In genomic region chr11:33787362-33787761, GRCm38 (mm10) we compare ENCODE assay signal across 8 mouse cellular contexts.
DNase-seq lines count a peak whose midpoint lies in the region; ATAC-seq and TF ChIP-seq lines count a peak whose summit lies in the region.

No protein-coding gene starts in this region.

- H3K4me2 ChIP-seq in kidney, embryonic 16.5 days (replicated peaks; ENCODE audit: low read depth, low read length): no peak overlapping the region
- no peak overlapping the region for H3K4me2 ChIP-seq in midbrain, embryonic 14.5 days (ENCODE audit: low read length)

- H3K27ac ChIP-seq in kidney, embryonic 16.5 days (ENCODE audit: low read length): no peak overlapping the region
- no peak overlapping the region for H3K27ac ChIP-seq in midbrain, embryonic 14.5 days (replicated peaks; ENCODE audit: low read depth, low read length)

- no peak overlapping the region for H3K4me3 ChIP-seq in kidney, embryonic 16.5 days (ENCODE audit: low read length)
- H3K4me3 ChIP-seq in midbrain, embryonic 14.5 days (replicated peaks; ENCODE audit: low read depth, low read length): no peak overlapping the region

- no peak for TF ChIP-seq CTCF in Patski (IDR thresholded peaks at IDR 0.05)

- CTCF ChIA-PET in Patski (lab: Charles Lee): no interaction called here

- H3K36me3 ChIP-seq in kidney, embryonic 16.5 days (ENCODE audit: insufficient read depth, low read length): no peaks in the 10 kb centered on the region
- no peaks in the 10 kb centered on the region for H3K36me3 ChIP-seq in midbrain, embryonic 14.5 days (ENCODE audit: control insufficient read depth, insufficient read depth, low read length)

- no peaks in the 10 kb centered on the region for H3K4me1 ChIP-seq in kidney, embryonic 16.5 days (ENCODE audit: insufficient read depth, low read length)
- H3K4me1 ChIP-seq in midbrain, embryonic 14.5 days (ENCODE audit: control insufficient read depth, insufficient read depth, low read length): peaks cover 31% of the 10 kb centered on the region

- no peak overlapping the region for H3K9ac ChIP-seq in kidney, embryonic 16.5 days (replicated peaks; ENCODE audit: low read length)
- H3K9ac ChIP-seq in midbrain, embryonic 14.5 days (replicated peaks; ENCODE audit: low read length): no peak overlapping the region

- ATAC-seq in kidney, embryonic 16.5 days (ENCODE audit: low FRiP score, low TSS enrichment): no peak
- ATAC-seq in Patski: peak; percentile 26
- no peak for ATAC-seq in midbrain, embryonic 14.5 days (ENCODE audit: low FRiP score, low TSS enrichment)
- no peak for ATAC-seq in inflammation-experienced regulatory T-cells, adult 6 months

- in situ Hi-C loops in Patski (cut with MboI; ENCODE audit: low pct_unique_long_range_greater_than_20kb): no loop called here

- DNase-seq in kidney, adult 9 months: peak; percentile 4
- DNase-seq in Patski (ENCODE audit: low read depth, low spot score): no peak
- DNase-seq in embryo, embryonic 11.5 days (ENCODE audit: low read depth, low spot score): peak; percentile 74
- peak; percentile 68 for DNase-seq in midbrain, embryonic 14.5 days
- no peak for DNase-seq in frontal cortex, postnatal 14 days (ENCODE audit: low spot score in 2 of 2)
- DNase-seq in layer of hippocampus, postnatal 14 days (ENCODE audit: low spot score in 2 of 2): no peak

- POLR2A ChIA-PET in Patski (lab: Charles Lee): no interaction called here

- H3K27me3 ChIP-seq in kidney, embryonic 16.5 days (ENCODE audit: insufficient read depth, low read length): no peaks in the 10 kb centered on the region
- peaks cover 11% of the 10 kb centered on the region for H3K27me3 ChIP-seq in Patski
- H3K27me3 ChIP-seq in midbrain, embryonic 14.5 days (ENCODE audit: control insufficient read depth, insufficient read depth, low read length): no peaks in the 10 kb centered on the region

- 30% methylated on average over 5 of the region's 5 CpGs for WGBS in kidney, embryonic 16.5 days
- WGBS in midbrain, embryonic 14.5 days: 39% methylated on average over 5 of the region's 5 CpGs

- H3K9me3 ChIP-seq in kidney, embryonic 16.5 days (ENCODE audit: low read length): no peaks in the 10 kb centered on the region
- no peaks in the 10 kb centered on the region for H3K9me3 ChIP-seq in midbrain, embryonic 14.5 days (ENCODE audit: control insufficient read depth, low read length)

Comparison
In these comparisons a context has a peak if more than half of its experiments do, and no peak if none do; other contexts are left out.
1. DNase-seq: peak in kidney, adult 9 months (single experiment), embryo, embryonic 11.5 days (single experiment) and midbrain, embryonic 14.5 days (single experiment); none in Patski (single experiment), frontal cortex, postnatal 14 days (0 of 2) and layer of hippocampus, postnatal 14 days (0 of 2).